Comparison of ENCODE assay signal across 14 mouse cellular contexts in the genomic region with DNA sequence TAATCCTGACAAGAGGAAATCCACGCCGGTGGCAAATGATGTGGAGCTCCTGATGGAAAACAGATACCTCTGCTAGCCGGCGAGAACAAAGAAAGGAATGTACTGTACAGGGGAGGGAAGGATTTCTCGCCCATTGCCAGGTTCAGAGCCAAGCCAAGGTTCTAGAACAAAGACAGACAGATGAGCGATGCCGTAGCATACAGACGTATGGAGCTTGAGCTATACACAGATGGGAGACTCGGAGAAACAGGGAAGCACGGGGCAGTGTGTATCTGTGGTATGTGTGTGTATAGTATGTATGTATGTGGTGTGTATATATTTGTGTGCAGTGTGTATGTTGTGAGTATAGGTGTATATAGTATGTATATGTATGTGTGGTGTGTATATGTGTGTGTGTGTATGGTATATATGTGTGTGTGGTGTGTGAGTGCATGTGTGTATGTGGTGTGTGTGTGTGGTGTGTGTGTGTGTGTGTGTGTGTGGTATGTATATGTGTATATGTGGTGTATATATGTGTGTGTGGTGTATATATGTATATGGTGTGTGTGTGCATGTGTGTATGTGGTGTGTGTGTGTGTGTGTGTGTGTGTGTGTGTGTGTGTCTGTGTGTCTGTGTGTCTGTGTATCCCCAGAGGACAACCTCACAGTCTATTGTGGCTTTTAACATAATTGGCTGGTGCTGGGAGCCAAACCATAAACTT.
DNase-seq lines count a peak whose midpoint lies in the region; ATAC-seq and TF ChIP-seq lines count a peak whose summit lies in the region.
"Had no signal": no experiment of that assay in that cellular context is flagged by ENCODE, and none has a peak within 500 bp of the region (broad histone marks: within the 10 kb centered on the region; RNA-seq: fewer than 3 reads in every experiment).

No protein-coding gene starts in this region.

- no peak overlapping the region for H3K4me2 ChIP-seq in forebrain, embryonic 14.5 days (ENCODE audit: low read length)
- H3K4me2 ChIP-seq in intestine, embryonic 14.5 days (ENCODE audit: low read length), result peak overlapping the region; percentile 6; the same call in 1 of the 2 replicates
- H3K4me2 ChIP-seq in intestine, postnatal 0 days (replicated peaks; ENCODE audit: low read depth), result no peak overlapping the region
- H3K4me2 ChIP-seq in embryonic facial prominence, embryonic 12.5 days (replicated peaks), result no peak overlapping the region
- H3K4me2 ChIP-seq: limb, embryonic 15.5 days had no signal

- peaks cover 4% of the 10 kb centered on the region; the same call in 1 of the 2 replicates for H3K9me3 ChIP-seq in forebrain, embryonic 14.5 days (replicated peaks; ENCODE audit: control insufficient read depth, low read length)
- no peaks in the 10 kb centered on the region for H3K9me3 ChIP-seq in forebrain, embryonic 10.5 days
- H3K9me3 ChIP-seq in intestine, embryonic 14.5 days (ENCODE audit: control insufficient read depth, low read length), result no peaks in the 10 kb centered on the region
- no peaks in the 10 kb centered on the region for H3K9me3 ChIP-seq in intestine, postnatal 0 days (ENCODE audit: control insufficient read depth)
- no peaks in the 10 kb centered on the region for H3K9me3 ChIP-seq in embryonic facial prominence, embryonic 12.5 days
- H3K9me3 ChIP-seq in limb, embryonic 10.5 days (replicated peaks), result no peaks in the 10 kb centered on the region
- H3K9me3 ChIP-seq: limb, embryonic 15.5 days had no signal

- 51% methylated on average over 10 of the region's 10 CpGs for WGBS in forebrain, embryonic 14.5 days
- WGBS in forebrain, embryonic 10.5 days, result 84% methylated on average over 10 of the region's 10 CpGs
- 26% methylated on average over 10 of the region's 10 CpGs for WGBS in intestine, embryonic 14.5 days
- 65% methylated on average over 10 of the region's 10 CpGs for WGBS in intestine, postnatal 0 days
- WGBS in embryonic facial prominence, embryonic 12.5 days, result 45% methylated on average over 10 of the region's 10 CpGs
- 68% methylated on average over 10 of the region's 10 CpGs for WGBS in limb, embryonic 10.5 days

- H3K9ac ChIP-seq in forebrain, embryonic 14.5 days (ENCODE audit: low read length), result no peak overlapping the region
- no peak overlapping the region for H3K9ac ChIP-seq in intestine, embryonic 14.5 days (ENCODE audit: low read length)
- no peak overlapping the region for H3K9ac ChIP-seq in intestine, postnatal 0 days (ENCODE audit: low read depth, low read length)
- peak overlapping the region; percentile 15; the same call in 1 of the 2 replicates for H3K9ac ChIP-seq in embryonic facial prominence, embryonic 12.5 days
- H3K9ac ChIP-seq: limb, embryonic 15.5 days had no signal

- ATAC-seq in forebrain, embryonic 14.5 days, result no peak; the same call in 1 of the 2 replicates
- ATAC-seq in intestine, embryonic 14.5 days (replicated peaks; ENCODE audit: low FRiP score, low TSS enrichment, low read depth), result 0 out of 2 replicates have a peak, but pooled peaks have one; percentile 24
- no peak for ATAC-seq in intestine, postnatal 0 days
- ATAC-seq in embryonic facial prominence, embryonic 12.5 days (ENCODE audit: insufficient number of reproducible peaks, insufficient read depth, low FRiP score, low TSS enrichment), result 0 out of 2 replicates have a peak, but pooled peaks have one; percentile 64

- H3K27me3 ChIP-seq in forebrain, embryonic 14.5 days (replicated peaks; ENCODE audit: control insufficient read depth, insufficient read depth, low read length), result no peaks in the 10 kb centered on the region
- no peaks in the 10 kb centered on the region for H3K27me3 ChIP-seq in forebrain, embryonic 10.5 days (ENCODE audit: poor library complexity, severe bottlenecking)
- no peaks in the 10 kb centered on the region for H3K27me3 ChIP-seq in intestine, embryonic 14.5 days (replicated peaks; ENCODE audit: control insufficient read depth, insufficient read depth, low read length)
- no peaks in the 10 kb centered on the region for H3K27me3 ChIP-seq in intestine, postnatal 0 days (replicated peaks; ENCODE audit: control insufficient read depth, insufficient read depth, low read length)
- no peaks in the 10 kb centered on the region for H3K27me3 ChIP-seq in embryonic facial prominence, embryonic 12.5 days
- no peaks in the 10 kb centered on the region for H3K27me3 ChIP-seq in limb, embryonic 10.5 days (ENCODE audit: low read depth, poor library complexity, severe bottlenecking)
- H3K27me3 ChIP-seq: limb, embryonic 15.5 days had no signal

- TF ChIP-seq CTCF in intestine, postnatal 0 days (IDR thresholded peaks at IDR 0.05; ENCODE audit: low read depth), result no peak

- DNase-seq in forebrain, embryonic 14.5 days (ENCODE audit: low spot score), result peak; percentile 56
- DNase-seq in forebrain, embryonic 10.5 days (ENCODE audit: extremely low spot score, low spot score), result no peak
- no peak for DNase-seq in intestine, embryonic 14.5 days (ENCODE audit: low spot score)
- peak; percentile 35 for DNase-seq in limb, embryonic 10.5 days (ENCODE audit: low spot score)
- no peak for DNase-seq in layer of hippocampus, postnatal 10 days (ENCODE audit: low spot score in 2 of 2)
- DNase-seq in urinary bladder, adult 2 months (ENCODE audit: low spot score), result no peak
- DNase-seq: adrenal gland, postnatal 10 days; B cell, adult 2 months; kidney, postnatal 14 days; lung, postnatal 36 days; thymus, postnatal 4 days had no signal

- no peaks in the 10 kb centered on the region for H3K36me3 ChIP-seq in forebrain, embryonic 14.5 days (ENCODE audit: control insufficient read depth, insufficient read depth, low read length)
- H3K36me3 ChIP-seq in forebrain, embryonic 10.5 days (replicated peaks), result no peaks in the 10 kb centered on the region
- H3K36me3 ChIP-seq in intestine, embryonic 14.5 days (ENCODE audit: control insufficient read depth, insufficient read depth, low read length), result no peaks in the 10 kb centered on the region
- no peaks in the 10 kb centered on the region for H3K36me3 ChIP-seq in intestine, postnatal 0 days (ENCODE audit: control insufficient read depth, insufficient read depth)
- H3K36me3 ChIP-seq in embryonic facial prominence, embryonic 12.5 days, result no peaks in the 10 kb centered on the region
- H3K36me3 ChIP-seq in limb, embryonic 10.5 days, result no peaks in the 10 kb centered on the region
- H3K36me3 ChIP-seq: limb, embryonic 15.5 days had no signal

- H3K4me3 ChIP-seq in forebrain, embryonic 14.5 days (ENCODE audit: low read depth, low read length), result no peak overlapping the region
- no peak overlapping the region for H3K4me3 ChIP-seq in forebrain, embryonic 10.5 days
- no peak overlapping the region for H3K4me3 ChIP-seq in intestine, embryonic 14.5 days (ENCODE audit: low read depth, low read length)
- no peak overlapping the region for H3K4me3 ChIP-seq in intestine, postnatal 0 days (ENCODE audit: low read depth, low read length)
- no peak overlapping the region for H3K4me3 ChIP-seq in embryonic facial prominence, embryonic 12.5 days
- no peak overlapping the region for H3K4me3 ChIP-seq in limb, embryonic 10.5 days
- H3K4me3 ChIP-seq: limb, embryonic 15.5 days had no signal

- no peaks in the 10 kb centered on the region for H3K4me1 ChIP-seq in forebrain, embryonic 14.5 days (ENCODE audit: control insufficient read depth, insufficient read depth, low read length)
- no peaks in the 10 kb centered on the region for H3K4me1 ChIP-seq in forebrain, embryonic 10.5 days
- H3K4me1 ChIP-seq in intestine, embryonic 14.5 days (replicated peaks; ENCODE audit: control insufficient read depth, insufficient read depth, low read length), result no peaks in the 10 kb centered on the region; the same call in 1 of the 2 replicates
- H3K4me1 ChIP-seq in intestine, postnatal 0 days (replicated peaks; ENCODE audit: control insufficient read depth, insufficient read depth, low read length), result no peaks in the 10 kb centered on the region
- H3K4me1 ChIP-seq in embryonic facial prominence, embryonic 12.5 days, result peaks cover 6% of the 10 kb centered on the region; the same call in 1 of the 2 replicates
- peaks cover 11% of the 10 kb centered on the region; the same call in 1 of the 2 replicates for H3K4me1 ChIP-seq in limb, embryonic 10.5 days

- no peak overlapping the region for H3K27ac ChIP-seq in forebrain, embryonic 14.5 days (ENCODE audit: low read depth, low read length)
- no peak overlapping the region for H3K27ac ChIP-seq in forebrain, embryonic 10.5 days
- H3K27ac ChIP-seq in intestine, embryonic 14.5 days (ENCODE audit: low read depth), result no peak overlapping the region
- H3K27ac ChIP-seq in intestine, postnatal 0 days (ENCODE audit: low read depth, low read length), result no peak overlapping the region
- H3K27ac ChIP-seq in embryonic facial prominence, embryonic 12.5 days, result no peak overlapping the region
- no peak overlapping the region for H3K27ac ChIP-seq in limb, embryonic 10.5 days
- H3K27ac ChIP-seq: limb, embryonic 15.5 days had no signal

Comparison
In these comparisons a context has a peak if more than half of its experiments do, and no peak if none do; other contexts are left out.
1. ATAC-seq: peak in intestine, embryonic 14.5 days (single experiment) and embryonic facial prominence, embryonic 12.5 days (single experiment); none in forebrain, embryonic 14.5 days (single experiment) and intestine, postnatal 0 days (single experiment).
2. DNase-seq: peak in forebrain, embryonic 14.5 days (single experiment) and limb, embryonic 10.5 days (single experiment); none in forebrain, embryonic 10.5 days (single experiment), intestine, embryonic 14.5 days (single experiment), layer of hippocampus, postnatal 10 days (0 of 2) and urinary bladder, adult 2 months (single experiment).